Mouse (Mus musculus) spleen, adult 2 months (tissue): ENCODE results near the gene Gata3. TPM values are rescaled to one million over a fixed set of nuclear protein-coding genes. Genes with fewer than 3 reads are reported as not detected.

Experiments used
- DNase-seq, 2 experiments: peaks; one replicate each; pipeline versions ENCODE4 v3.0.0 to v3.0.0-alpha.2; 2012 to 2021; ENCODE audit warnings: low spot score in 2 of 2, low read depth in 1 of 2
- H3K27ac ChIP-seq: fragments of 200-500 bp; 2 replicates; pipeline ENCODE4 v1.5.1; 2012; ENCODE audit warnings: low read length, inconsistent platforms; ENCODE audit not compliant: insufficient read depth
- H3K27me3 ChIP-seq: fragments of 200-500 bp; 2 replicates; pipeline ENCODE4 v1.6.1; 2012; ENCODE audit warnings: mild to moderate bottlenecking, moderate library complexity, low read length, inconsistent platforms; ENCODE audit not compliant: control insufficient read depth, insufficient read depth
- H3K36me3 ChIP-seq: fragments of 200-500 bp; 2 replicates; pipeline ENCODE4 v1.6.1; 2012; ENCODE audit warnings: mild to moderate bottlenecking, low read length, inconsistent platforms; ENCODE audit not compliant: control insufficient read depth, insufficient read depth
- H3K4me1 ChIP-seq: fragments of 200-500 bp; 2 replicates; pipeline ENCODE4 v1.6.1; 2011; ENCODE audit warnings: inconsistent platforms; ENCODE audit not compliant: control insufficient read depth, insufficient read depth, insufficient read length
- H3K4me3 ChIP-seq: fragments of 200-500 bp; 2 replicates; pipeline ENCODE4 v1.5.1; 2011; ENCODE audit warnings: mild to moderate bottlenecking, inconsistent platforms; ENCODE audit not compliant: insufficient read depth, insufficient read length; ENCODE audit errors: extremely low read depth
- CTCF ChIP-seq: fragments of 200-500 bp; IDR thresholded peaks from 2 replicates; pipeline ENCODE4 v1.5.1; 2011; ENCODE audit warnings: mild to moderate bottlenecking, inconsistent platforms; ENCODE audit not compliant: insufficient read depth, insufficient read length, insufficient replicate concordance; ENCODE audit errors: extremely low read depth
- POLR2A ChIP-seq: fragments of 200-500 bp; IDR thresholded peaks from 2 replicates; pipeline ENCODE4 v1.6.1; 2011; ENCODE audit warnings: low read depth, low read length, inconsistent platforms
- WGBS: fragments of 180-500 bp; shearing (Covaris S2); methylation state at CpG from one replicate; pipeline ENCODE4 v1.1.7; 2018; 5-methylcytosine and 5-hydroxymethylcytosine counted together
- polyA plus RNA-seq: library from polyadenylated mRNA; depleted of rRNA; stranded (reverse); fragments of >200 nt; gene quantifications from 2 replicates; pipeline ENCODE4 v1.2.3, GENCODE M21; 2012

Gene Gata3
- polyA plus RNA-seq, 1 experiment: 5.9 TPM

DNA sequence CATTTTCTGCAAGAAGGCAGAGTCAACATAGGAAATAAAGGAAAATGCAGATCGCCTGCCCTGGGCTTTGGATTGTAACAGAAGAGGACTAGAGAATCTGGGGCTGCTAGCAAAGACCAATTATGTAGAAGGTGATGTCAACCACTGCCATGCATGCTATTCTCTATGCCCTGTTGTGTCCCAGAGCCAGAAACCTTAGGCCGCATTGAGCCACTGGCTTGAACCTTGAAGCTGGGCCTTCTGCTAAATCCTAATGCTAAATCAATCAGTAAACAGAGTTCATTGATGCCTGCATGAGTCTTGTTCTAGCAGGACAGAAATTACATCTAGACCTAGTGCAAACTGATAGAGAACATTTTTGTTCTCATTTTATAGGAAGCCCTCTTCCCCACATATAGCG lies 3.8 kb downstream of the Gata3 start:
- Histone ChIP-seq H3K27me3 (peaks cover 53% of the 10 kb centered on the region), H3K27ac (no peak overlapping the region), H3K4me1 (peaks cover 21% of the 10 kb centered on the region; the same call in 1 of the 2 replicates), H3K4me3 (no peak overlapping the region), H3K36me3 (no peaks in the 10 kb centered on the region)
- DNase-seq: no peak
- TF ChIP-seq CTCF: no peak
- TF ChIP-seq POLR2A: no peak
- WGBS: 78% methylated on average over 3 of the region's 3 CpGs

- no peaks in the 10 kb centered on the region for H3K36me3 ChIP-seq
- H3K4me1 ChIP-seq: peaks cover 21% of the 10 kb centered on the region; the same call in 1 of the 2 replicates
- DNase-seq: no peak
- no peak overlapping the region for H3K4me3 ChIP-seq
- TF ChIP-seq POLR2A: no peak
- TF ChIP-seq CTCF: no peak
- peaks cover 57% of the 10 kb centered on the region for H3K27me3 ChIP-seq
- WGBS: 58% methylated on average over 14 of the region's 14 CpGs
- H3K27ac ChIP-seq: no peak overlapping the region
Observed at GRCm38 (mm10) chr2:9885217-9885770, 4.5 kb downstream of the Gata3 start.

DNA sequence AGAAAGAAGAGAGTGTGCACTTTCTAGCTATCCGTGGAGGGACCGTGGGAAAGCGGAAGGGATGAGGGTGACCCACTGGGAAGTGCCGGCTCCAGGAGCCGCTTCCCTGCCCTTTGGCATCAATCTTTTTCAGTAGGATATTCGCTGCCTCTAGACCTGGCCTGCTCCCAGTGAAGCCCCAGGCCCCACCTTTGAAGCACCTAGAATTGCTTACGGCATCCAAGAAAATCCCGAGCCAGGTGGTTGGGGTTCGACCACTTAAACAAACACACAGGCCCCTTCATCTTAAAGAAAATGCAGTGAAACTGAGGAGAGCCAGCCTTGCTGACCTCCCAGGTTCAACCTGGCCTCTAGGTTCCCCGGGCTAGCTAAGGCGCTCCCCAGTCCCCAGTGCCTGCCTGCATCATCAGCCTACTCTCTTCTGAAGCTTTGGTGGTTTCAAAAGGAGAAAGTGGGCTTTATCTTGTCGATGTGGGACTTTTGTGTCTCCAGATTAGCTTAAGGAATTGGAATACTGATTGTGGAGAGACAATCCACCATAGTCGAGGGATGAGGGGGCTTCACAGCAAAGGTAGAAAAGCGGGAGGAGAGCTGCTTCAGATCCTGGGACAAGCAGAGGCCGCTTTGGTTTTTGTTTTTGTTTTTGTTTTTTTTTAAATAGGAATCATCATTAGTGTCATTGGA lies 5.2 kb downstream of the Gata3 start:
- DNase-seq: no peak
- no peaks in the 10 kb centered on the region for H3K36me3 ChIP-seq
- peaks cover 20% of the 10 kb centered on the region; the same call in 1 of the 2 replicates for H3K4me1 ChIP-seq
- TF ChIP-seq CTCF (no peak), POLR2A (no peak)
- peaks cover 53% of the 10 kb centered on the region for H3K27me3 ChIP-seq
- 43% methylated on average over 15 of the region's 15 CpGs for WGBS
- no peak overlapping the region for H3K27ac ChIP-seq
- H3K4me3 ChIP-seq: no peak overlapping the region

DNA sequence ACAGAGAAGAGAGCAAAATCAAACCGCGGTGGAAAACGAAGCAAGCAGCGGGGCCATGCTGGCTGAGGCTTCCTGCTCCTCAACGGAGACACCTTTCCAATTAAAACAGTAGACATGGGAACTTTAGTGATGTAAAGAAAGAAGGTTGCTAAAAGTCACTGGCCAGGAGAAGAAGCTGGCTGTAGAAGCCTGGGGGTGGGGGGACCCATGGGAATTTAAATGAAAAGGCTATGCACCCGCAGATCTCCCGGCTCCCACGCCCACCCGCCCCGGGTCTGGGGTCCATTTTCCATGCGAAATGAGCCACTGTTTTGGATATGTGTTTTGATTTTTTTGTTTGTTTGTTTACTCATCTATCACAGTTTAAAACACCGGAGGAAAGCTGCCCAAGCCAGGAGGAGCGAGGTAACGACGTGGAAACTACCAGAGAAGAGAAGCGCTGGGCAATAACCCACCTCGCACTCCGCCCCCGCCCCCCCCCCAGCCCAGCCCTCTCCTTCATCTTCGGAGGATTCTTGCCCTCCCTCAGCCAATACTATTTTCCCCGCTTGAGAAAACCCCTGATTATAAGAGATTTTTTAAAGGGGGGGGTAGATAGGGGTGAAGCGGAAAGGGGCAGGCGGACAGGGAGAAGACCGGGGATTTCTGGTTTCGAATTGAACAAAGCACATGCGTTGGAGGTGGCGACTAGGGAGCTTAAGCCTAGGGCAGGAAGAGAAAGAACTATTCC lies 5.9 kb downstream of the Gata3 start:
- 4% methylated on average over 27 of the region's 27 CpGs for WGBS
- Histone ChIP-seq H3K27ac (no peak overlapping the region), H3K4me1 (peaks cover 14% of the 10 kb centered on the region; the same call in 1 of the 2 replicates)

DNA sequence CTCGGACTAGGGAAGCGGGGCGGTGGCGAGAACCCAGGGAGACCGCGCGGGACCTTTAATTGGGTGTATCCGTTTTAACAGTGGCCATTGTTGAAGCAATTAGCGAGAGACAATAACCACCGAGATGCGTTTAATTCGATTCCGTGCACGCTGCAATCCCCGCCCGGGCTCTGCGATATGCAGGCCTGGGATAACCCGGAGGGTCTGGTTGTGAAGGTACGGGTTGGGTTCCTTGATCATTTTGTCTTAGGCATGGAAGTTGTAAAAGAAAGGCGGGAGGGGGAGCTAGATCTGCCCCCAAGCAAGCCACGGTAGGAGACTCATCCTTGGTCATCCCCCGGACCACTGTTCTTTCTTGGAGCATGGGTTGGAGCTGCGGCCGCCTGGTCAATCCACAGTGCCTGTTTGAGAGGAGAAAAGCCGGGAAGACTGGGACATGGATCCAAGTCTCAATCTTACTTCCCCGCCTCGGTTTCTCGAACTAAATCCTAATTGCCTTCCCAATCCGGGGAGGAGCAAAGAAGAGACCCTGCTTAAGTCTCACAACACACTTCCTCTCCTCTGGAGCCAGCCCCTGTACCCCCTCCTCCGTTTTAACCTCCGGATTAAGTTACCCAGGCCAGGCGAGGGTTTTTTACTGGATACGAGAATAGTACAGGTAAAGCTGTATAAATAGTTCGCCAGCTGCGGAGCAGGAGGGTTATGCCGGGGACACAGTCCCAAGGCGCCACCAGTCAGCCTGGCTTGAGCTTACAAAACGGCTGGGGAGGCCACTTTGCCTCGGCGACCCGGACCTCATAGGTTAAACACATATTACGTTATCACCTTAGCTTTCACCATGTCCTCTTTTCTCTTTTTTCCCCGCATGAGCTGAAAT lies 6.7 kb downstream of the Gata3 start:
- H3K27me3 ChIP-seq: peaks cover 50% of the 10 kb centered on the region
- no peak overlapping the region for H3K27ac ChIP-seq
- 3% methylated on average over 43 of the region's 43 CpGs for WGBS
- peak overlapping the region; percentile 35; the same call in 1 of the 2 replicates for H3K4me3 ChIP-seq
- no peaks in the 10 kb centered on the region for H3K36me3 ChIP-seq
- no peak for DNase-seq
- H3K4me1 ChIP-seq: peaks cover 12% of the 10 kb centered on the region; the same call in 1 of the 2 replicates
- TF ChIP-seq CTCF (no peak), POLR2A (no peak)

More for the DNA sequence above, 5.9 kb downstream of the Gata3 start:
- no peaks in the 10 kb centered on the region for H3K36me3 ChIP-seq
- TF ChIP-seq POLR2A: no peak
- TF ChIP-seq CTCF: no peak
- no peak for DNase-seq
- peaks cover 48% of the 10 kb centered on the region for H3K27me3 ChIP-seq
- no peak overlapping the region for H3K4me3 ChIP-seq

DNA sequence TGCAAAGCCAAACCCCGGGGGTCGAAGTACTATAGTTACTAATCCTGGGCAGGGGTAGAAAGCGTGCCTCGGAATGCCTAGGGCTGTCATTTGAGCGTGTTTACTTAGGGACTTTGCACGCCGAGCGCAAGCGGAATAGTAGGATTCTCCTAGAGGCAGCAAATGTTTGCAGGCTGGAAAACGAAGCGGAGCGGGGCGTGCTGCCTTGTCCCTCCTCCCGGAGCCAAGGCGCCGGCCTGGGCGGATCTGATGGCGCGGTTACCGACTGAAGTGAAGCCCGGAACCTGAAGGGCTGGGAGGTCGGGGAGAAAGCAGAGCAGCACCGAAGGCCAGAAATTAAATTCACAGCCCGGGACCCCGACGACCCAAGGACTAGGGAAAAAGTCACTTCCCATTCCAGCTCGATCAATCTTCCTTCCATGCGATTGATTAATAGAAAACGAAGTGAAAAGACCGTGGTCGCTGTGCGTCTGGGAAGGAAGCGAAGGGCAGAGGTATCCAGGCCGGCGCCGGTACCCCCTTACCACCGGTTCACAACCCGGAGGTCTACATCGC lies 7.4 kb downstream of the Gata3 start:
- no peak for TF ChIP-seq CTCF
- no peak for TF ChIP-seq POLR2A
- peaks cover 12% of the 10 kb centered on the region for H3K4me1 ChIP-seq
- H3K27me3 ChIP-seq: peaks cover 48% of the 10 kb centered on the region
- no peaks in the 10 kb centered on the region for H3K36me3 ChIP-seq
- no peak for DNase-seq
- peak overlapping the region; percentile 35; the same call in 1 of the 2 replicates for H3K4me3 ChIP-seq
- WGBS: 2% methylated on average over 39 of the region's 39 CpGs
- no peak overlapping the region for H3K27ac ChIP-seq
